Mouse (Mus musculus) gastrocnemius, adult 18-20 months (tissue): ENCODE measurements around the gene Eng. TPM values are rescaled to one million over a fixed set of nuclear protein-coding genes. Genes with fewer than 3 reads are reported as not detected.

Experiments
- DNase-seq: peaks from one replicate; pipeline ENCODE4 v3.0.0; 2021; ENCODE audit warnings: low spot score
- total RNA-seq, 2 experiments: library from RNA; stranded (reverse); gene quantifications; 2 replicates each; pipeline ENCODE4 v1.2.3; 2021

The Eng gene
- total RNA-seq, 2 experiments from 2014 or later = 21.1 to 34.1 TPM

DNA sequence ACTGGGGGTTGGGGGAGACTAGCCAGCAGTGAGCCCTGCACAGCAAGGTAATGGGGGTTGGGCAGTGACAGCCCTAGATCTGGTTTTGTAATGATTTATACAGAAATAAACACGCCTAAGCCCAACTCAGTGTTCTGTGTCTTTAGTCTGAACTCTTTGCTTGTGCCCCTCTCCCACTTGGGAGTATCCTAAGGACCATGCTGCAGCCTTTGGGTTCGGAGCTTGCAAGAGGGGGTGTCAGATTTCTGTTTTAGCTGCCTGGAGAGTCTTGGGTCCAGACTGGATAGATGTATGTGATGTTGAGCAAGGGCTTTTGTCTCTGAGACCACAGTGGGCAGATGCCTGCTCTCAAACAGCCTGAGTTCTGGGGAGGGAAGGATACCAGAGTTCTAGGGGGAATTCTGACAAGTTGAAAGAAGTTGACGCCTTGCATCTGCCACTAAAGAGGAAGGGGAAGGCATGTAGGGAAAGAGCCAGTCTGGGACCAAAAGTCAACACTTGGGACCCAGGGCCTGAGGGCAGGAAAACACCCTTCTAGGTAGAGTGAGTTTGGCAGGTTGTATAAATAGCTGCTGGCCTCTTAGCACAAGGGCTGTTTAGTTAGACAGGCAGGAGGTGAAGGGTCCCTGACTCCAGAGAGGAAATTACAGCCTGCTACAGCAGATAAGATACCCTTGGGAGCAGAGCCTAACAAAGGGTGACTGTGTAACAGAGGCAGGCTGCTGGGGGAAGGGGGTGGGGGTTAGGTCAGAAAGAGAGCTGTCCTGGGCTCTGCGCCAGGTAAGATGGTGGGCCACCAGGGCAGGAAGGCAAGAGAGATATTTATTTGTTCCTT lies 25.5 kb upstream of the Eng start:
- no peak for DNase-seq

DNA sequence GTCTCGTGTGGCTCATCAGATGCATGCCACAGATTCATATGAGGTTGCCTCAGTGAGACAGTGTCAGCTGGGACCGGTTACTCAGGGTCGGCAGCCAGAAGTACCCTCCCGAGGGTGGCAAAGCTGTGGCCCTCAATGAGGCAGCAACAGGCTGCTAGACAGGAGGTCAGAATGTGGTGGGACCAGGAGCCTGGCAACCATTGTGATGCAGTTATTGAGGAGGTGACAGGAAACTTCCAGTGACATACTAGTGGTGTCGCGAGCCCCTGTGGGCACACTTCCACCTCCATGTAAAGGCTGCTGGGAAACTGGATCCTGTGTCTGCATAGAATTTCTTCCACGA lies 24.9 kb upstream of the Eng start, which contains the start of gene Ak1:
Gene Ak1 (plus strand): TSS at position 242 of the 343 bp plus-strand sequence.
- DNase-seq = no peak

DNA sequence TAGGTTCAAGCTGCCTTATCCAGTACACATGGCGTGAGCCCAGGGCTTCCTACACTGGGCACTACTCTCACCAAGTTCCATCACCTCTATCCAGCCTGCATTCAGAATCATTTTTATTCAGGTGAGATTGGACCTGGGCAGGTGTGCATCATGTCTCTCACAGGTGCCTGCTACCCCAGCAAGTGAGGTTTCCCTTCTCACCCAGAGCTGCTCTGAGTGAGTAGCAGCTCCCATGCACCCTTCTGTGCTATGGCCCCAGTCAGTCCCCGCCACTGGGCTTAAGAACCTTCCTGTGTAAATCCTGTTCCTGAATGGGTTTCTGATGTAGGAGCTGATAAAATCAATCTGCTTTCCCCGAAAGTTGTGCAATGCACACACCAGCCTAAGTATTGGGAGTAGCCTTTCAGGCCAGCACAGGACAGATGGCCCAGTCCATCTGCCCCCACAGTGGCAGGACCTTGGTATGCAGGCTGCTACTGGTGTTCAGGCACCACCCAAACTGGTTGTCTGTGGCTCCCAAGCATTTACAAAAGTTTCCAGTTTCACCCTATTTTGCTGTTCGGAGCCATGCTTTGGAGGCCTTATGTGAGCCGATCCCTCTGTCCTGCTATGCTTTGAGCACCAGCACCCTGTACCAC lies 22.2 kb upstream of the Eng start:
- DNase-seq = no peak

DNA sequence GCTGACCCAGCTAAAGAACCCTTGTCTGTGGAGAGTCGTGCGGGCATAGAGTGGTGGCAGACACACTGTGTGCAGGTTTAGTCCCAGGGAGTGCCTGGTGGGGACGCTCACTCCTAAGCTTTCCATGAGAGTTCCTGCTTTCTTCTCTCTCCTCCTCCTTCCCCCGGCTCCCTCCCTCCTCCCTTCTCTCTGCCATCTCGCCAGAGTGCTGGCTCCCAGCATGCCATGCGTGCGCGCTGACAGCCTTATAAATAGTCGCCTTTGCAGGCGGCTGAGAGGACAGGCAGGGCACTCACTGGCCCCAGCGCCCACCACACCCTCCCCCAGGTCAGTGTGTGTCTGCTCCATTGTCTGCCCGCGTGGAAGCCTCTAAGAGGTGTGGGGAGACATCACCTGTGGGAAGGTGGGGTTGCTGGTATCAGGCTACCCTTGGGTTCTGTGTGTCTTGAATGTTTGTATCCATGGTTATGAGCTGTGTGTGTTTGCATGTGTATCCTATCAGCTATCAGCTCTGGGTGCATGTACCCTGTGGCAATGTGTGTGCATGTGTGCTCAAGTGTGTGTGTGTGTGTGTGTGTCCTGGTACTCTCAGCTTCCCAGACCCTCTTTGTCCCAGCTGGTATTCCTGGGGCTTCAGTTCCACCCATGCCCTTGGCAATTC lies 21.1 kb upstream of the Eng start:
- DNase-seq = peak; percentile 90

DNA sequence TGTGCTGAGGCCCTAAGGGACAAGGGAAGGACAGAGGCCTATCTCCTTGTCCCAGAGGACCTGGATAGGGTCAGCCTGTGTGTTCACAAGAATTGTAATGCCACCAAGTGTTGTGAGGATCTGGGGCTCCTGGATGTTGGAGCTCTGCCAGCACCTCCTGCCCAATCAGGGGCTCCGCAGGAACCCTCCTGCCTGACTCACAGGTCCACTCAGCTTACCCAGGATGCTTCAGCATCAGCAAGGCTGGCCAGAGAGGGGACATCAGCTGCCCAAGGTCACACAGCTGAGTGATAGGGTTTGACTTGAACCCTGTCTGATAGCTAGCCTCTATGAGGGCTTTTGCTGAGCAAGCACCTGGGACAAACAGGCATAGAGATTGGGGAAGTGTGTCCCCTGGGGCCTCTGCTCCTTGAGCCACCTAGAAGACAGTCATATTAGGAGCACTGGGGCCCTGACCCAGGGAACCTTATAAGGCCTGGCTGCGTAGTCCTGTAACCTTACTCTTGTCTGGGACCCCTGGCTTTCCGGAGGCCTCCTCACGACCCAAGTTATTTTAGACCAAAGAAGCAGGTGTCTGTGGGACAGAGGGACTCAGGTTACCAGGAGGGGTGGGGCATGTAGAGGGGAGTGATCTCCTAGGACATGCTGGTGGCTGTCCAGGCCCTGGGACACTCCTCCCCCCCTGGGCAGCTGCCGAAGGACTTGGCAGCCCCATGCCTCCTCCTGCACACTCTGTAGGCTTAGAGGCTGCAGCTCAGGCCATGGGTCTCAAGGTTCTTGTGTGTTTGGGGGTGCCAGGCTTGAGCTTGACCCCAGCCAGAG lies 20.3 kb upstream of the Eng start:
- DNase-seq = peak; percentile 90

DNA sequence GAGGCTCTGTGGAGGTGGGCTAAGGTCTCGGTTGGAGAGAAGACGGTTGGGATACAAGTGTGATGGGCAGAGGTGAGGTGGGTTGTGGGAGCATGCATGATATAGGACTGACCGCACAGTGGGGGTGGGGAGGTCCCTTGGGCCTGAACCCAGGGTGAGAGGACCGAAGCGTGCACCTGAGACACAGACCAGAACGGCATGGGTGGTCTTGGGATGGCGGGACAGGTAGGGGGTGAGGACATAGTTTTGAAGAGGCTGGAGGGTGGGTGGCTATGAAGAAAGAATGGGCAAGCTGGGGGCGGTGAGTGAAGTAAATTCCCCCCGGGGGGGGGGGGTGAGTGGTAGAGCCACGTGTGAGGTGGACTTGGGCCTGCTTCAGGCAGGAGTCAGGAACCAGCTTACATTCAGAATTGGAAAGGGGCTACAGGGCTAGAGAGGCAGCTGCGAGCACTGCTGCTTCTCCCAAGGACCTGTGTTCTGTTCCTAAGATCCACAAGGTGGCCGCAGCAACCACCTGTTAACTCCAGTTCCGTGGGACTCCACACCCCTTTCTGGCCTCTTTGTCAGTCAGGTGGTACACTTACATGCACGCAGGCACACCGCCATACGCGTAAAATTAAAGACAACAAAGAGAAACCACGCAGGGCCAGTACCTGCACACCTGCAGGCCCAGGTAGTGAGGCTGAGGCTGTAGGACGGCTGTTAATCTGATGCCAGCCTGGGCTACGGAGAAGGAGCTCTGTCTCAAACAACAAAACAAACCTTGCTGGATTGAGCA lies 18.9 kb upstream of the Eng start:
- no peak for DNase-seq

DNA sequence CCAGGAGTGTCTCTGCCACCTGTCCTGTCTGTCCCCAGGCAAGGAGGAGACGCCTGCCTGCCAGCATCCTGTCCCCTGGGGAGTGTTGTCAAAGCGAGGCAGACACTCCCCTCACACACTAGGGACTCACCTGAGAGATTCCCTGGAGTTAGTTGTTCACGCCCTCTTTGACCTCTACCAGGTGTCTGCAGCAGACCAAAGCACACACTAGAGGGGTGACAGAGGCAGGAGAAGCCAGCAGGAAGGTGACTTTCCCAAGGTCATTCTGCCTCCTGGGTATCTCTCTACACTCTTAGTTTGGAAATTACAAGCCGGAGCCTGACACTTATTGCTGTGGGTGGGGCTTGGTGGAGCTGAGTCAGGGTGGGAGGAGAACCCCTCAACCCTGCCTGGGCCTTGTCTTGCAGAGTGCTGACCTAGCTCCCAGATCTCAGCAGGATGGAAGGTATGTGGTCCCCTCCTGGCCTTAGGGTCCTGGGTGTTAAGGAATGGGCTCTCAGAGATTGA lies 18.3 kb upstream of the Eng start:
- DNase-seq = peak; percentile 47

DNA sequence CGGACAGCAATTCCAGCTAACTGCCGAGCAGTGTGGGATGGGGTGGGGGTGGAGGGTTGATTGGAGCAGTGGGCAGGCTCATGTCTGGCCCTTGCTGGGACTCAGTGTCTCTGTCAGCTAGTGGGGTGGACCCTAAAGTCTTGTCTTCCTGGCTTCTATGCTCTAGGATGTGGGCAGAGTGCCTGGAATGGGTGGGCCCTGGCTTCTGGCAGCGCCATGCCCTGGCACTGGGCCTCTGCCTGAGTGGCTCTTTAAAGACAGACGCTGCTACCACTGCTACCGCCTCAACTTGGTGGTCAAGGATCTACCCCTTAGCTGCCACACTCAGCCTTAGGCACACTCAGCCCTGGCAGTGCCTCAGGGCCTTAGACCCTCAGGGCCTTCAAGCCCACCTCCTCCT lies 17.7 kb upstream of the Eng start:
- DNase-seq = peak; percentile 88

DNA sequence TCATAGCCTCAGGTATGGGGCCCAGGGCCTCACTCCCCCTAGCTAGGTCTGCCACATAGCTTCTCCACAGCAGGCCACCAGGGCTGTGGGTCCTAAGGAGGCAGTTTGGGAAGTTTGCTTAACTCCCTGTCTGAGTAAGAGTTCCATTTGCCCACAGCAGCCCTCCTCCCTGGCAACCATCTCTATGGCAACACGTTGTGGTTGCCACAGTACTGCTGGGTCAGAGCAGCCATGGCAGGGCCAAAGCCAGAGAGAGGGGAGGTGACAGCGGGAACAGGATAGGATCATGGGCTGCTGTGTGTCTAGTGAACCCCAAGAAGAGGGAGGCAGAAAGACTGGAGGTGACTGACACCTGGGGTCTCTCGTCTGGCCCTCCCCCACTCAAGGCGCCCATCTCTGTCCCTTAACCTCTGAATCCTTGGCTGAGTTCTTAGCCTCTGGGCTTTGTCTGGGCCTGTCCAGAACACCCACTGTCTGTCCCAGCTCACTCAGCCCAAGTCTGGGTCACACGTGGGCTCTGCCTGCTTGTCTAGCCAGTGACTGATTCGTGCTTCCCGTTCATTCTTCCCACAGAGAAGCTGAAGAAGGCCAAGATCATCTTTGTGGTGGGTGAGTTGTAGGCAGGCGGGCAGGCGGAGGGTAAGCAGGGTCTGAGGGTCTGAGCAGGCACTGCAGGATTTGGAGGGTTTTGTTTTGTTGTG lies 17.0 kb upstream of the Eng start:
- no peak for DNase-seq

DNA sequence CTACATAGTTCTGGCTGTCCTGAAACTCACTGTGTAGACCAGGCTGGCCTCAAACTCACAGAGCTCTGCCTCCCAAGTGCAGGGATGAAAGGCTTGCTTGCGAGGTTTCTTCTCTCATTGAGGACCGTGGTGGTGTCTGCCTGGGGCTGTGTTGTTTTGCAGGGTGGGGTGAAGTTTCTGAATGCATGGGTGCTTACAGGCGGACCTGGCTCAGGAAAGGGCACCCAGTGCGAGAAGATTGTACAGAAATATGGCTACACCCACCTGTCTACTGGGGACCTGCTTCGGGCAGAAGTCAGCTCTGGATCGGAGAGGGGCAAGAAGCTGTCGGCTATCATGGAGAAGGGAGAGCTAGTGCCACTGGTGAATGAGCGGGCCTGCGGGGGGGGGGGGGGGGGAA lies 16.4 kb upstream of the Eng start:
- no peak for DNase-seq

DNA sequence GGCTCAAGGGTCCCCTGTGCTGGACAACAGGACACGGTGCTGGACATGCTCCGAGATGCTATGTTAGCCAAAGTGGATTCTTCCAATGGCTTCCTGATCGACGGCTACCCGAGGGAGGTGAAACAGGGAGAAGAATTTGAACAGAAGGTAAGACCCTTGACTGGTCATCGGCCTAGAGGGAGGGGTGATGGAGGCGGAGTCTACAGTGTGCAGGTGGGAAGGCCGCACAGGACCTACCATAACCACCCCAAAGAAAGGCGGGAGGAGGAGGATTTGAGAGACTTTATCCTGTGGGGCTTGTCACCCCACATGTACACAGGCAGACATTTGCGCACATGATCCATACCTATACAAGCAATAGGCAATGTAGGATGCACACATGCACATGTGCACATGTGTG lies 15.3 kb upstream of the Eng start:
- no peak for DNase-seq

DNA sequence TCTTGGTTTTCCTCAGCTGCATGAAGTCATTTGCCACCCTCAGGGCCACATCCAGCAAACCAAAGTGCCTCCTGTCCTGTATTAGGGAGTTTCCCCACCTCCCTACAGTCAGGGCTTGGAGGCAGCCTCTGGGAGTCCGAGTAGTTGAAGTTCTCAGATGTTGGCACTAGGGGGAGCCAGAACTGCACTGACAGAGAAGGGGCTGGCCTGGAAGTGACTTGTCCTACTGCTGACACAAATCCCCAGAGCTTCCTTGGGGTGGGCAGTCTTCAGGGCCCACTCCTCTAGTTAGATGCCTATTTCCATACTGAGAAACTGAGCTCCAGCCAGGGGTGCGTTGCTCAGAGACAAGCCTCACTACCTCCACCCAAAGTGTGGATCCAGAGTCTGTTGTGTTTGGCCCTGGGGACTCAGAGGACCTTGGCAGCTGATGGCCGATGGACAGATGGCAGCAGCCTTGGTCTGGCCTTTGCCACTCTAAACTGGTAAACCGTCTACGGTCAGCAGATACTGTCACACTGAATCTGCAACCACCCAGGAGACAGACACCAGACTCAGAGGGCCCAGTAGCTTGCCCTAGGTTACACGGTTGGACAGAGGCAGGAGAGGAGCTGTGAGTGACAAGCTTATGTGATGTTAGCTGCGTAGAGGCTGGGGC lies 14.5 kb upstream of the Eng start:
- DNase-seq = peak; percentile 89

DNA sequence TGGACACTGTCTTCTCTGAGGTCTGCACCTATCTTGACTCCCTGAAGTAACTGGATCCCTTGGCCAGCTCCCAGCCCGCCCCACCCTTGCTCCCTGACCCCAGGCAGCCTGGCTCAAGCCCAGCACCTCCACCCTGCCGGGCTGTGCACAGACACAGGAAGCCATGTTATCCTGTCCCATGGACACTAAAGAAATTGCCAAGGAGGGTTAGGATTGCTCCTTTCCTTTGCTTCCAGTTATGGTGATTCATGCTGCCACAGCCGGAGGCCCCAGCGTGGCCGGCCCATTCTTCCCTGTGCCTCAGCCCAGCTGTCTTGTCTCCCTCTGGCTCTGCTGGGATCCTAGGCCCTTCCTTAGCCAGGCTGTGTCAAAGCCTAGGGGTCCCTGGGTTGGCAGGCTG lies 12.7 kb upstream of the Eng start:
- peak; percentile 67 for DNase-seq

DNA sequence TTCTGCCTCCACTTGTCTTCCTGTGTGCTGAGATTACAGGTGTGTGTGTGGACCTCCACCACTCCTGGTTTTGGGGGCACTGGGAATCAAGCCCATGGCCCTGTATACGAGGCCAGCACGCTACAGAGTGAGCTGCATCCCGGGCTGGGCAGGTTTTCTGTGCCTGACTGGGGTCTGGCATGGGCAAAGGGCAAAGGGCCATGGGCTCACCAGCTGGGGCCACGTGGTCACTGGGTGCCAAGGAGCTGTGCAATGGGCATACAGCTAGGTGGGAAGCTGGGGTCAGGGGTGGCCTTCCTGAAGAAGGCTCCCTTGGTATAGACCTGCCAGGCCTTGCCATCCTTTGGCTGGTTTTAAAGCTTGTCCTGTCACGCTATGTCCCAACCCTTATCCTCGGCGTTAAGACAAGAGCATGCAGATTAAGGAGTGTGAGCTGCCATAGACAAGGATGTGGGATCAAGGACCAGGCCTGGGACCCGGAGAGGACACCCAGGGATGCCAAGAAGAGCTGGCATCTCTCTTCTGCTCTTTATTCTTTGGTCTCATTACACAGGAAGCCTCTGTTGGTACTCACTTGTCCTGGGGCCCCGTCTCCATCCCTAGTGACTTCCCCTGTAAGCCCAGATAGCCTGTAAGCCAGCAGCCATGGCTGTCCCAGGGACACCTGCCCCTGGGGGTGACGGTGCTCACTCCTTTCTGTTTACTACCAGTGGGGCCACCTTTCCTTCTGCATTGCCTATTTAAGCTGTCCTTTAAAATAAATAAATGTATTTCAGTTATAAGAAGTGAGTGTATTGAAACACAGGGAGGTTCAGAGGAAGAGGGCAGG lies 11.9 kb upstream of the Eng start:
- DNase-seq = no peak

DNA sequence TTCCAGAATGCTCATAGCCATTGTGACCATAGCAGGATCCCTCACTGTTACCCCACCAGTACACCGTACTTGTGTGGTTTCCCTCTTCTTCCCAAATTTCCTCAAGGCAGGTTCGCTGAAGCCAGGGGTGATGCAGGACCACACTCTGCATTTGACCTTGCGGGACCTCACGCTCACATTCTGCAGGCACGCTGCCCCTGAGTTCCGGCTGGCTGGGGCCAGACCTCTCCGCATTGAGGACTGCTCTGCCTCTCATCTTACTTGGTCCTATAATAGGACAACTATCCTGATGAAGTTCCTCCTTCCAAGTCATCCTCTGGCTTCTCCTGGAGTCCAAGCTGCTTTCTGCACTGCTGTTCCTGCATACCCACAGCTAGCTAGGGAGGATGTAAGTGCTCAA lies 9.8 kb upstream of the Eng start:
- DNase-seq = no peak

DNA sequence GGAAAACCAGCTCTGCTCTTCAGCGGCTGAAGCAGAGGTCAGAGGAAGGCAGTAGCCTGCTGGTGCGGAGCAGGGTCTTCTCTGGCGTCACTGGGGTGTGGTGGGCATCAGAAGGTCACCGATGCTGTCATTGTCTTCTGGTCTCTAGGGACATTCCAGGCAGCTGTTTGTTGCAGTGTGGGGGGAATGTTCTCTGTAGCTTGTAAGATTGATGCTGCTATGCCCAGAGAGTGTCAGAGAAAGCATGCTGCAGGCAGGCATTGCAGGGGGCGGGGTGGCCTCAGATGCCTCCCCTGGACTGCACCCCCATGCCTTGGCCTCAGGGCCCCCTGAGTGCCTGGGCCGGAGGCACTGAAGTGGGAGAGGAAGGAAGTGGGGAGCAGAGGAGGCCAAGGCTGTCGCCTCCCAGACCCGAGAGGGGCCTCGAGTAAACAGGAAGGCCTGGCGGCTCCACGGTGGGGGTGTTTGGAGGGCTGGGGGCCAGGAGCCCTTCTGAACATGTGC lies 8.6 kb upstream of the Eng start:
- no peak for DNase-seq

DNA sequence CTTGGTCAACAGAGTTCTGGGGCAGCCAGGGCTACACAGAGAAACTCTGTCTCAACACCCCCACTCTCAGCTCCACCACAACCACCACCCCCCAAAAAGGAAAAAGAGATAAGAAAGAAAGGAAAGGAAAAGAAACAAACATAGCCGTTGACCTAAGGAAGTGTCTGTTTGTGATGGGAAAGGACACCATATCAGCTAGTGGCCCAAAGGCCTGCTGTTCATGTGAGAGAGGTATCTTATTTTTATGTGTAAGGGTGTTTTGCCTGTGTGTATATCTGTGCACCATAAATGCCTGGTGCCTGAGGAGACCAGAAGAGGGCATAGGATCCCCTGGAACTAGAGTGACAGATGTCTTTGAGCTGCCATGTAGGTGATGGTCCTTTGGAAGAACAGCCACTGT lies 6.8 kb upstream of the Eng start:
- no peak for DNase-seq

DNA sequence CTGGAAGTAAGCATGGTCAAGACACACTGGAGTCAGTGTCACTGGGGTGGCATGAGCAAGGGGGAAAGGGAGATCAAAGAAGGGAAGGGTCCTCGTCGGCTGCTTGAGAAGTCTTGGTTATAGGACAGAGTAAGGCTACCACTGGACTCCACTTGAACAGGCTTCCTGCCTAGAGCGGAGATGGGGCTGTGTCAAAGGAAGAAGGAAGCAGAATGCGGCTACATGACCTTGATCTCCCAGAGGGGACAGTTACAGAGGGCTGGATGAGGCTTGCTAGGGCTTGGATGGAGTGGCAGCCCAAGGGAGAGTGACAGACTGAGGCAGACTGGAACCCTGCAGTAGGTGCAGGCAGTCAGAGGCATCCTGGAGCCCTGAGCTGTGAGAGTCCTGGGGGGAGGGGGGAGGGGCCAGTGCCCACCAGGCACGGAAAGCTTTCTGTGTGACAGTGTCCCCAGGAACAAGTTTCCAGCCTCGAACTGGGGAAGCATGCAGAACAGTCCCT lies 5.8 kb upstream of the Eng start:
- DNase-seq = no peak
